Mouse (Mus musculus) bone marrow, adult 2 months (tissue): Measurements from ENCODE around the gene 4930470P17Rik.

Experiments used
- CTCF ChIP-seq: fragments of 200-500 bp; IDR thresholded peaks from 2 replicates; pipeline ENCODE4 v1.5.1; 2011; ENCODE audit warnings: low read length, control low read depth; ENCODE audit not compliant: control insufficient read depth, insufficient read depth
- POLR2A ChIP-seq: fragments of 200-500 bp; IDR thresholded peaks from 2 replicates; pipeline ENCODE4 v1.6.1; 2011; ENCODE audit warnings: low read depth, mild to moderate bottlenecking, control low read depth, low read length, borderline replicate concordance; ENCODE audit not compliant: control insufficient read depth

GRCm38 (mm10) chr2:170622985-170623384 is 21.2 kb upstream of the 4930470P17Rik start:
- TF ChIP-seq POLR2A (no peak), CTCF (no peak)
